Mouse (Mus musculus) G1E (cell line): ENCODE measurements around the gene Krtap28-13. TPM values are rescaled to one million over a fixed set of nuclear protein-coding genes. Genes with fewer than 3 reads are reported as not detected.

Experiments
- ATAC-seq: 2 replicates; pipeline ENCODE4 v1.8.0; 2016; ENCODE audit warnings: mild to moderate bottlenecking; ENCODE audit not compliant: insufficient number of reproducible peaks, poor library complexity, low FRiP score, severe bottlenecking; ENCODE audit errors: extremely low read depth
- DNase-seq: peaks from one replicate; pipeline ENCODE4 v3.0.0; 2012; ENCODE audit warnings: low spot score
- H3K27me3 ChIP-seq: 2 replicates; pipeline ENCODE4 v1.6.1; 2012; ENCODE audit warnings: mild to moderate bottlenecking, low read length, inconsistent platforms; ENCODE audit not compliant: insufficient read depth
- H3K36me3 ChIP-seq: replicated peaks from 2 replicates; pipeline ENCODE3; 2012; ENCODE audit warnings: mild to moderate bottlenecking, inconsistent platforms
- H3K4me1 ChIP-seq: 2 replicates; pipeline ENCODE4 v1.6.1; 2012; ENCODE audit warnings: low read depth, low read length, inconsistent platforms, mixed read lengths; ENCODE audit not compliant: insufficient read depth
- H3K4me3 ChIP-seq: 2 replicates; pipeline ENCODE4 v1.5.1; 2012; ENCODE audit warnings: low read depth, mild to moderate bottlenecking, inconsistent platforms, low read length, moderate library complexity, mixed read lengths
- H3K9me3 ChIP-seq: replicated peaks from 2 replicates; pipeline ENCODE4 v1.6.1; 2012; ENCODE audit warnings: inconsistent platforms
- CTCF ChIP-seq: IDR thresholded peaks from 2 replicates; pipeline ENCODE4 v1.5.1; 2012; ENCODE audit warnings: low read depth, low read length, inconsistent platforms, mixed read lengths
- GATA1 ChIP-seq: IDR thresholded peaks from 2 replicates; pipeline ENCODE4 v1.6.1; 2012; ENCODE audit warnings: borderline replicate concordance, low read length, inconsistent platforms, mixed read lengths
- GATA2 ChIP-seq: IDR thresholded peaks from 2 replicates; pipeline ENCODE4 v1.6.1; 2012; ENCODE audit warnings: low read depth, low read length, inconsistent platforms, borderline replicate concordance
- POLR2AphosphoS5 ChIP-seq: IDR thresholded peaks from 2 replicates; pipeline ENCODE4 v1.6.1; 2012; ENCODE audit warnings: low read depth, low read length, inconsistent platforms; ENCODE audit not compliant: insufficient replicate concordance
- TAL1 ChIP-seq: conservative IDR thresholded peaks from 2 replicates; pipeline ENCODE4 v1.6.1; 2012; ENCODE audit warnings: low read depth, low read length, inconsistent platforms, mixed read lengths
- polyA plus RNA-seq: library from polyadenylated mRNA; stranded (reverse); fragments of >175 nt; gene quantifications from 2 replicates; pipeline ENCODE4 v1.2.3, GENCODE M21; 2012
- total RNA-seq, 2 experiments: library from RNA; stranded (forward) in 1 of 2; stranded (reverse) in 1 of 2; fragments of 200-1000 nt in 1 of 2; fragments of >200 nt in 1 of 2; fragmentation: Nextera tagmentation in 1 of 2; gene quantifications; 2 replicates each; pipeline ENCODE4 v1.2.3; 2014 to 2017

Gene Krtap28-13
- total and polyA plus RNA-seq, 3 experiments: 0.33 TPM; not detected in 2

DNA sequence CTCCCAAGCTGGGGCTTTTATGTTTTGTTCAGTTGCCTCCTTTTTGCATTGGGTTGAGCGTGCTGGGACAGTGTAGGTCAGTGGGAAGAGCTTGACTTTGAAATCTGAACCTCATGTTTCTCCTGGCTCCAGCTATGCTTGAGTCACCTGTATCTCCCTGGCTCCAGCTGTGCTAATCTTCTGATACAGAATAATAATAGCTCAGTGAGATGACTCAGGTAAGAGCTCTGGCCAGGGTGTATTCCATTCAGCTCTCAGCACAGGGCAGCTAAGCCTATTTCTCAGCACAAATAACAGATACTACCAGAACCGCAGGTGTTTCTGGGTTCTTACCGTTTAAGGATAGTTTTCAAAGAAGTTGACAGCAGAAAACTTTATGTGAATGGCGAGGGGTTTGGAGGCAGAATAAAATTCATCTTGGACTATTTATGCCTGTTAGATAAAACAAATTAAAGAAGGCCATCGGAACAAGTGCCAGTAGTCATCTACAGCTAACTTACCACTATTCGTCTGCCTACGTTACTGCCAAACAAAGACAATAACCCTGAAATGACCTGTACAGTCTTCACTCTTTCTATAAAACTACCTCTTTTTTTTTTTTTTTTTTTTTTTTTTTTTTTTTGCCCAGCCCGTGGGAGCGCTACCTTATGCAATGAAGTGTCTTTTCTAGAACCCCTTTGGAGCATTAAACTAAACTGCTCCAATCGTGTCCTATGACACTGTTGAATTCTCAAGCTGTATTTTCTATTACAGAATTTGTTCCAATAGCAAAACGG, 23.6 kb upstream of the Krtap28-13 start:
- Histone ChIP-seq H3K4me3 (no peak overlapping the region), H3K9me3 (no peaks in the 10 kb centered on the region), H3K36me3 (no peaks in the 10 kb centered on the region), H3K4me1 (no peaks in the 10 kb centered on the region), H3K27me3 (peaks cover 4% of the 10 kb centered on the region; the same call in 1 of the 2 replicates)
- no peak for TF ChIP-seq CTCF
- no peak for TF ChIP-seq POLR2AphosphoS5
- no peak for TF ChIP-seq TAL1
- TF ChIP-seq GATA2: no peak
- no peak for TF ChIP-seq GATA1
- no peak for ATAC-seq
- DNase-seq: no peak

GRCm38 (mm10) chr1:83038109-83038672, 22.5 kb upstream of the Krtap28-13 start, which contains the start of gene Slc19a3:
TSS of gene Slc19a3 (minus strand) at chr1:83038448.
- DNase-seq (no peak), ATAC-seq (no peak)
- H3K9me3 ChIP-seq: no peaks in the 10 kb centered on the region
- H3K36me3 ChIP-seq: no peaks in the 10 kb centered on the region
- no peaks in the 10 kb centered on the region for H3K4me1 ChIP-seq
- TF ChIP-seq TAL1 (no peak), CTCF (no peak)
- H3K4me3 ChIP-seq: no peak within 1 kb of the TSS
- peaks cover 6% of the 10 kb centered on the region; the same call in 1 of the 2 replicates for H3K27me3 ChIP-seq

GRCm38 (mm10) chr1:83039080-83039479, 21.6 kb upstream of the Krtap28-13 start:
- TF ChIP-seq TAL1: no peak
- TF ChIP-seq GATA2: no peak
- TF ChIP-seq GATA1: no peak
- no peak for TF ChIP-seq POLR2AphosphoS5
- no peak for TF ChIP-seq CTCF
- DNase-seq: no peak
- H3K4me3 ChIP-seq: no peak overlapping the region
- H3K36me3 ChIP-seq: no peaks in the 10 kb centered on the region
- no peak for ATAC-seq
- peaks cover 6% of the 10 kb centered on the region; the same call in 1 of the 2 replicates for H3K27me3 ChIP-seq
- no peaks in the 10 kb centered on the region for H3K4me1 ChIP-seq
- H3K9me3 ChIP-seq: no peaks in the 10 kb centered on the region

GRCm38 (mm10) chr1:83042380-83042779, 18.4 kb upstream of the Krtap28-13 start, which contains the start of gene Krtap28-10:
TSS of gene Krtap28-10 (minus strand) at chr1:83042480.
- TF ChIP-seq GATA1 (no peak), POLR2AphosphoS5 (no peak), TAL1 (no peak), CTCF (no peak), GATA2 (no peak)
- ATAC-seq: no peak
- H3K9me3 ChIP-seq: no peaks in the 10 kb centered on the region

DNA sequence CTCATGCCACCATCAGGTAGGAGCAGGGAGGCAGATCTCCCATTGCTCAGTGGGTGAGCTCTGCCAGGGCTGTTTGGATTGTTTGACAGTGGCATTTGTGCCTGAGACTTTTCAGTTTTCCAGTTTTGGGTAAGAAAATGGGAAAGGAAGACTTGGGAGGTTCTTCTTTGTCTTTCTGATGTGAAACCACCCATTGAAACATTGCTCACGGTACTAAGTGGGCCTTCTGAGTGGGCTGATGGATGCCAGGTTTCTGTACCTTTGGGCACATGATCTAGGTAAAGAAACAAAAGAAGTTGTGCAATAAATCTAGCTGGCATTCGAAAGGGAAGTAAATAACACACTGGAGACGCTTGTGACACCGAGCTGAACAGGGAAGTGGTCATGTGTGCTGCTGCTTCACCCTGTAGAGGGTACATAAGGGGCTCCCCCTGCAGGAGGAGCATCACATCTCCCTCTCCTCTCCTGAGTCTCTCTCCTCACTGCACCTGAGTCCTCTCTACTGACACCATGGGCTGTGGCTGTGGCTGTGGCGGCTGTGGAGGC, 15.8 kb upstream of the Krtap28-13 start, which contains the start of gene Gm47969:
Gene Gm47969, plus strand, starts transcription at position 51 of the 546 bp plus-strand sequence.
- Histone ChIP-seq H3K27me3 (peaks cover 9% of the 10 kb centered on the region), H3K4me3 (no peak within 1 kb of the TSS), H3K9me3 (no peaks in the 10 kb centered on the region), H3K4me1 (no peaks in the 10 kb centered on the region), H3K36me3 (no peaks in the 10 kb centered on the region)
- TF ChIP-seq POLR2AphosphoS5 (no peak), GATA2 (no peak), CTCF (no peak), GATA1 (no peak), TAL1 (no peak)
- ATAC-seq: no peak
- no peak for DNase-seq

More at GRCm38 (mm10) chr1:83042380-83042779, 18.4 kb upstream of the Krtap28-13 start, which contains the start of gene Krtap28-10:
- H3K4me1 ChIP-seq: no peaks in the 10 kb centered on the region
- no peak for DNase-seq
- H3K27me3 ChIP-seq: peaks cover 6% of the 10 kb centered on the region
- H3K4me3 ChIP-seq: no peak within 1 kb of the TSS
- no peaks in the 10 kb centered on the region for H3K36me3 ChIP-seq

DNA sequence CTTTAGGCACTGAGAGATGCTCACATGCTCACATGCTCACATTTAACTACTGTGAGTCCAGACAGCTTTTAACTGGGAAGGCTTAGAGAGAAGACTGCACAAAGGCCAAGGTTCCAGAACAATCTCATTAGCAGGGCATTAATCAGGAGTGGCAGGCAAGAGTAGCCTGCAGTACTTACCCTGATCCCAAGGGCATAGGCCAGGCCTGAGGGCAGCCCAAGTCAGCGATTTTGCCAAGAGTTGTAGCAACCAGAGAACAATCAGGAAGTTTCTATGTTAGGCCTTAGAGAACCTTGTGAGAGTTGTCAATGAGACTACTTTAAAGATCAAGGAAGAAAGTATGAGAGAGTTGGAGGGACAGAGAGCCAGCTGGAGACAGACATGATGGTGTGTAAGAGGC, 2.2 kb upstream of the Krtap28-13 start:
- no peak for ATAC-seq
- Histone ChIP-seq H3K4me1 (no peaks in the 10 kb centered on the region), H3K27me3 (peaks cover 5% of the 10 kb centered on the region), H3K36me3 (no peaks in the 10 kb centered on the region), H3K4me3 (no peak overlapping the region), H3K9me3 (no peaks in the 10 kb centered on the region)
- no peak for TF ChIP-seq CTCF
- DNase-seq: no peak
